Mouse (Mus musculus): ENCODE data around the gene Olfr543. TPM values are rescaled to one million over a fixed set of nuclear protein-coding genes. Genes with fewer than 3 reads are reported as not detected.

Olfr543 gene
- total RNA-seq (2023), result not detected

GRCm38 (mm10) chr7:102481579-102481978, at the start of gene Olfr543:
Gene Olfr543 (minus strand): TSS chr7:102481679.

GRCm38 (mm10) chr7:102499473-102499872, 18.0 kb upstream of the Olfr543 start, which contains the start of gene Olfr545:
Gene Olfr545 (minus strand): TSS chr7:102499573.

GRCm38 (mm10) chr7:102488161-102488560, 6.7 kb upstream of the Olfr543 start, which contains the start of gene Olfr544:
Gene Olfr544 (minus strand): TSS chr7:102488313.

GRCm38 (mm10) chr7:102441657-102442391, 39.7 kb downstream of the Olfr543 start, which contains the start of gene Rrm1:
Gene Rrm1 (plus strand): TSS chr7:102441695.

Other genes starting within 250 kb of the Olfr543 start
- 100 to 1,000 TPM; 448 to 461 TPM for gene Rhog, start 225.6 kb downstream of the Olfr543 start, total RNA-seq (2023)
- gene Stim1, start 213.9 kb downstream of the Olfr543 start, total RNA-seq (2023), result 10 to 100 TPM; 81.7 to 91.0 TPM
- 10 to 100 TPM; 83.6 to 90.3 TPM for gene Rrm1, start 40.0 kb downstream of the Olfr543 start, total RNA-seq (2023)
- gene Olfr544, start 6.6 kb upstream of the Olfr543 start, total RNA-seq (2023), result not detected
- gene Olfr545, start 17.9 kb upstream of the Olfr543 start, total RNA-seq (2023), result not detected
- gene Olfr547, start 53.1 kb upstream of the Olfr543 start, total RNA-seq (2023), result not detected
- not detected for gene Olfr548-ps1, start 59.2 kb upstream of the Olfr543 start, total RNA-seq (2023)
- not detected for gene Olfr549, start 68.2 kb upstream of the Olfr543 start, total RNA-seq (2023)
- 10 to 100 TPM; 15.5 to 22.2 TPM for gene Trim21, start 83.8 kb upstream of the Olfr543 start, total RNA-seq (2023)
- not detected for gene Olfr550, start 89.8 kb upstream of the Olfr543 start, total RNA-seq (2023)
- gene Olfr551, start 110.2 kb upstream of the Olfr543 start, total RNA-seq (2023), result not detected
- not detected for gene Olfr552, start 116.1 kb upstream of the Olfr543 start, total RNA-seq (2023)
- gene Olfr553, start 136.5 kb upstream of the Olfr543 start, total RNA-seq (2023), result not detected
- not detected for gene Olfr554, start 156.8 kb upstream of the Olfr543 start, total RNA-seq (2023)
- not detected for gene Olfr555, start 177.1 kb upstream of the Olfr543 start, total RNA-seq (2023)
- not detected for gene Olfr556, start 183.2 kb upstream of the Olfr543 start, total RNA-seq (2023)
- 1 to 10 TPM; 1.9 TPM for gene Trim68, start 205.6 kb upstream of the Olfr543 start, total RNA-seq (2023)
- gene Olfr557, start 214.2 kb upstream of the Olfr543 start, total RNA-seq (2023), result not detected
- not detected for gene Olfr558, start 220.5 kb upstream of the Olfr543 start, total RNA-seq (2023)
- gene Olfr33, start 237.4 kb upstream of the Olfr543 start, total RNA-seq (2023), result not detected
- gene Olfr559, start 245.8 kb upstream of the Olfr543 start, total RNA-seq (2023), result not detected

Data from neutrophil, adult 59 days (primary cell).